Mouse (Mus musculus): Measurements from ENCODE around the gene Slc9a3r1. TPM values are rescaled to one million over a fixed set of nuclear protein-coding genes. Genes with fewer than 3 reads are reported as not detected.
A peak's percentile ranks its signal among the peaks of the same experiment; 100 is the strongest.

The Slc9a3r1 gene
- polyA plus RNA-seq, 1 experiment from 2014 or later: 42.5 TPM

DNA sequence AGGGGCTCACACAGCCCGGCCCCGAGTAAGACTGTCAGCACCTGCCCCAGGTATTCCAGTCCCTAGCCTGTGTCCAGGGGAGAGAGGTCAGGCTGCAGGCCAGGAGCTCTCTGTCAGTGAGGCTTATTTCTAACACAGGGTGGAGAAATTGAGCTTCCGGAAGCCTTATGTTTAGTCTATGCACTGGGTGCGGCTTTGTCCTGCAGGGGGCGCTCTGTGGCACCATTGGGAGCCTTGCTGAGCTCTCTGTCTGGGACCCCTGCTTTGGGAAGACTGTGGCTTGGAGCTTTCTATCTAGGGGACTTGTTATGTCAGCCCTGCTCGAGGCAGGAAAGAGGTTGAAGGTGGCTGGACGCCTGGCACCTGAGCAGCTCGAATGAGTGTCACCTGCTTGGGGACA is 61.7 kb downstream of the Slc9a3r1 start:
- Histone ChIP-seq H3K4me1 (peaks cover 87% of the 10 kb centered on the region), H3K27ac (replicated peaks) (peak overlapping the region; percentile 32; the same call in 1 of the 2 replicates), H3K9me3 (no peaks in the 10 kb centered on the region), H3K4me3 (no peak overlapping the region), H3K36me3 (replicated peaks) (peaks cover 4% of the 10 kb centered on the region; the same call in 1 of the 2 replicates), H3K27me3 (replicated peaks; ENCODE audit: low read depth, poor library complexity, severe bottlenecking) (peaks cover 62% of the 10 kb centered on the region)
- 41% methylated on average over 8 of the region's 8 CpGs for WGBS
- peak; percentile 79 for DNase-seq (ENCODE audit: low spot score)

DNA sequence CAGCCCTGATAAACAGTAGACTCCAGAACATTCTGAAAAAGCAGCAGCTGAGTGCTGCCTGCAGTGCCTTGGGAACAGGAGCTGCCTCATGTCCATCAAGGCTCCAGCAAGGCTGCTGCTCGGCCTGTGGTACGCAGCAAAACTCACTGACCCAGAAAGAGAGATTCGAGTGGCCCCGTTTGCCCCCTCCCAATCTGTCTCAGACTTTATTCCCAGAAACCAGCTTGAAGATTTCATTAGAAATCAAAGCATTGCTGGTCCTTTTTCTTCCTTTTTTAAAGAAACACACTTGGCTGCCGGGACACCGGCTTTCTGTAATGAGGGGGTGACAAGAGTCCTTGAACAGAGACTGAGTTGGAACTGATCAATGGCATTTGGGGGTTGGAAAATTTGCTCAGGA is 62.2 kb downstream of the Slc9a3r1 start:
- Histone ChIP-seq H3K4me3 (no peak overlapping the region), H3K27me3 (replicated peaks; ENCODE audit: low read depth, poor library complexity, severe bottlenecking) (peaks cover 66% of the 10 kb centered on the region), H3K36me3 (replicated peaks) (peaks cover 4% of the 10 kb centered on the region; the same call in 1 of the 2 replicates), H3K4me1 (peaks cover 90% of the 10 kb centered on the region), H3K9me3 (no peaks in the 10 kb centered on the region), H3K27ac (replicated peaks) (peak overlapping the region; percentile 32; the same call in 1 of the 2 replicates)
- WGBS: 65% methylated on average over 6 of the region's 6 CpGs
- no peak for DNase-seq (ENCODE audit: low spot score)

- H3K27ac ChIP-seq (replicated peaks): peak overlapping the region; percentile 35; the same call in 1 of the 2 replicates
- WGBS: 38% methylated on average over 14 of the region's 14 CpGs
Measured at GRCm38 (mm10) chr11:115226811-115227491, 63.8 kb downstream of the Slc9a3r1 start.

GRCm38 (mm10) chr11:115227640-115228039 is 64.5 kb downstream of the Slc9a3r1 start:
- WGBS: 18% methylated on average over 12 of the region's 12 CpGs

More at GRCm38 (mm10) chr11:115226811-115227491, 63.8 kb downstream of the Slc9a3r1 start:
- peaks cover 74% of the 10 kb centered on the region for H3K27me3 ChIP-seq (replicated peaks; ENCODE audit: low read depth, poor library complexity, severe bottlenecking)
- H3K4me3 ChIP-seq: no peak overlapping the region
- peaks cover 4% of the 10 kb centered on the region; the same call in 1 of the 2 replicates for H3K36me3 ChIP-seq (replicated peaks)
- H3K9me3 ChIP-seq: no peaks in the 10 kb centered on the region
- H3K4me1 ChIP-seq: peaks cover 96% of the 10 kb centered on the region
- no peak for DNase-seq (ENCODE audit: low spot score)

DNA sequence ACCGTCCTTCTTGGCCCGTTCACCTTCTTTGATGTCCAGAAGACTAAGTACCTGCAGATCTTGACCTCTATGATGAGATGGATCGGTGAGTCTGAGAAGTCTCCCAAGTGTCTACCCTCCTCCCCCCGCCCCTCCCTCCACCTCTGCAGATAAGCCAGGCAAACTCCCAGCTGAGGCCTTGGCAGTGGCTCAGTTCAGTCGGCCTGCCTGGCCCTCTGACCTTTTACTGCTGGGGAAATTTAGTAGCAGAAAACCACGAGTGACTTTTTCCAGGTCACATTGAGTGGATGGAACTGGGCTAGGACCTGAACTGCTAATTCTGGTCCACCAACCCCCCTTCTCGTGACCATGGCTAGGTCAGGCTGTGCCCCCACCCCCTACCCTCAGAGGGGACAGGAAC is 65.3 kb downstream of the Slc9a3r1 start:
- H3K4me3 ChIP-seq: no peak overlapping the region
- peaks cover 73% of the 10 kb centered on the region for H3K27me3 ChIP-seq (replicated peaks; ENCODE audit: low read depth, poor library complexity, severe bottlenecking)
- peaks cover 4% of the 10 kb centered on the region; the same call in 1 of the 2 replicates for H3K36me3 ChIP-seq (replicated peaks)
- H3K4me1 ChIP-seq: peaks cover 95% of the 10 kb centered on the region
- 56% methylated on average over 7 of the region's 7 CpGs for WGBS
- H3K9me3 ChIP-seq: no peaks in the 10 kb centered on the region
- H3K27ac ChIP-seq (replicated peaks): no peak overlapping the region
- no peak for DNase-seq (ENCODE audit: low spot score)

More at GRCm38 (mm10) chr11:115227640-115228039, 64.5 kb downstream of the Slc9a3r1 start:
- DNase-seq (ENCODE audit: low spot score): no peak
- H3K36me3 ChIP-seq (replicated peaks): peaks cover 4% of the 10 kb centered on the region; the same call in 1 of the 2 replicates
- peaks cover 73% of the 10 kb centered on the region for H3K27me3 ChIP-seq (replicated peaks; ENCODE audit: low read depth, poor library complexity, severe bottlenecking)
- no peaks in the 10 kb centered on the region for H3K9me3 ChIP-seq
- peaks cover 95% of the 10 kb centered on the region for H3K4me1 ChIP-seq
- H3K27ac ChIP-seq (replicated peaks): no peak overlapping the region; the same call in 1 of the 2 replicates
- 0 out of 2 replicates have a peak overlapping the region, but pooled peaks have one; percentile 5 for H3K4me3 ChIP-seq

- H3K4me3 ChIP-seq: no peak overlapping the region
- 44% methylated on average over 15 of the region's 15 CpGs for WGBS
- peaks cover 95% of the 10 kb centered on the region for H3K4me1 ChIP-seq
- H3K9me3 ChIP-seq: no peaks in the 10 kb centered on the region
- peaks cover 4% of the 10 kb centered on the region; the same call in 1 of the 2 replicates for H3K36me3 ChIP-seq (replicated peaks)
- peaks cover 75% of the 10 kb centered on the region for H3K27me3 ChIP-seq (replicated peaks; ENCODE audit: low read depth, poor library complexity, severe bottlenecking)
- peak overlapping the region; percentile 24; the same call in 1 of the 2 replicates for H3K27ac ChIP-seq (replicated peaks)
- DNase-seq (ENCODE audit: low spot score): no peak
Measured at GRCm38 (mm10) chr11:115229021-115229930, 66.1 kb downstream of the Slc9a3r1 start.

Other genes starting within 250 kb of the Slc9a3r1 start
- 0.10 TPM in 1 of 2 replicates, not detected in the other for gene Cd300lb, start 229.0 kb upstream of the Slc9a3r1 start, polyA plus RNA-seq (2016; fragmentation: Nextera tagmentation; extraction: Ambion mirVana)
- gene Cd300c, start 194.2 kb upstream of the Slc9a3r1 start, polyA plus RNA-seq (2016; fragmentation: Nextera tagmentation; extraction: Ambion mirVana): not detected in 2 replicates
- 0.05 and 0.13 TPM in 2 replicates for gene Cd300ld, start 173.4 kb upstream of the Slc9a3r1 start, polyA plus RNA-seq (2016; fragmentation: Nextera tagmentation; extraction: Ambion mirVana)
- gene Cd300c2, start 161.5 kb upstream of the Slc9a3r1 start, polyA plus RNA-seq (2016; fragmentation: Nextera tagmentation; extraction: Ambion mirVana): 0.38 and 0.87 TPM in 2 replicates
- gene Cd300ld2, start 147.1 kb upstream of the Slc9a3r1 start, polyA plus RNA-seq (2016; fragmentation: Nextera tagmentation; extraction: Ambion mirVana): not detected in 2 replicates
- not detected in 2 replicates for gene Cd300ld4, start 136.3 kb upstream of the Slc9a3r1 start, polyA plus RNA-seq (2016; fragmentation: Nextera tagmentation; extraction: Ambion mirVana)
- gene Cd300ld5, start 125.6 kb upstream of the Slc9a3r1 start, polyA plus RNA-seq (2016; fragmentation: Nextera tagmentation; extraction: Ambion mirVana): not detected in 2 replicates
- not detected in 2 replicates for gene Cd300ld3, start 114.9 kb upstream of the Slc9a3r1 start, polyA plus RNA-seq (2016; fragmentation: Nextera tagmentation; extraction: Ambion mirVana)
- gene Cd300e, start 101.2 kb upstream of the Slc9a3r1 start, polyA plus RNA-seq (2016; fragmentation: Nextera tagmentation; extraction: Ambion mirVana): not detected in 2 replicates
- 1.2 and 2.2 TPM in 2 replicates for gene Rab37, start 71.9 kb upstream of the Slc9a3r1 start, polyA plus RNA-seq (2016; fragmentation: Nextera tagmentation; extraction: Ambion mirVana)
- gene Cd300lf, start 29.3 kb upstream of the Slc9a3r1 start, polyA plus RNA-seq (2016; fragmentation: Nextera tagmentation; extraction: Ambion mirVana): 0.19 TPM in 1 of 2 replicates, not detected in the other
- gene Tmem104, start 24.1 kb downstream of the Slc9a3r1 start, polyA plus RNA-seq (2016; fragmentation: Nextera tagmentation; extraction: Ambion mirVana): 10.1 and 10.3 TPM in 2 replicates
- 18.2 and 18.4 TPM in 2 replicates for gene Nat9, start 24.5 kb downstream of the Slc9a3r1 start, polyA plus RNA-seq (2016; fragmentation: Nextera tagmentation; extraction: Ambion mirVana)
- gene Grin2c, start 103.9 kb downstream of the Slc9a3r1 start, polyA plus RNA-seq (2016; fragmentation: Nextera tagmentation; extraction: Ambion mirVana): 0.06 and 0.07 TPM in 2 replicates
- gene Fdxr, start 113.7 kb downstream of the Slc9a3r1 start, polyA plus RNA-seq (2016; fragmentation: Nextera tagmentation; extraction: Ambion mirVana): 17.6 and 18.1 TPM in 2 replicates
- 0.27 and 0.62 TPM in 2 replicates for gene Fads6, start 134.3 kb downstream of the Slc9a3r1 start, polyA plus RNA-seq (2016; fragmentation: Nextera tagmentation; extraction: Ambion mirVana)
- gene Otop2, start 143.8 kb downstream of the Slc9a3r1 start, polyA plus RNA-seq (2016; fragmentation: Nextera tagmentation; extraction: Ambion mirVana): not detected in 2 replicates
- 0.04 TPM in 2 replicates for gene Ush1g, start 158.7 kb downstream of the Slc9a3r1 start, polyA plus RNA-seq (2016; fragmentation: Nextera tagmentation; extraction: Ambion mirVana)
- not detected in 2 replicates for gene Otop3, start 171.4 kb downstream of the Slc9a3r1 start, polyA plus RNA-seq (2016; fragmentation: Nextera tagmentation; extraction: Ambion mirVana)
- 8.6 and 9.6 TPM in 2 replicates for gene Hid1, start 204.4 kb downstream of the Slc9a3r1 start, polyA plus RNA-seq (2016; fragmentation: Nextera tagmentation; extraction: Ambion mirVana)
- gene Cdr2l, start 218.6 kb downstream of the Slc9a3r1 start, polyA plus RNA-seq (2016; fragmentation: Nextera tagmentation; extraction: Ambion mirVana): 15.6 and 16.4 TPM in 2 replicates
- gene Mrpl58, start 240.4 kb downstream of the Slc9a3r1 start, polyA plus RNA-seq (2016; fragmentation: Nextera tagmentation; extraction: Ambion mirVana): 221 and 228 TPM in 2 replicates